Mouse (Mus musculus) c-Kit-positive CD71-positive TER-119-negative erythroid progenitor cells, embryonic 14.5 days (primary cell): ENCODE measurements around the gene Sept14.
A peak's percentile ranks its signal among the peaks of the same experiment; 100 is the strongest.

ENCODE experiments used
- DNase-seq: peaks from one replicate; pipeline ENCODE4 v3.0.0-alpha.2; 2013; ENCODE audit warnings: low read depth

Sept14 gene

GRCm38 (mm10) chr5:129669453-129670035 lies 38.8 kb downstream of the Sept14 start:
- peak; percentile 5 for DNase-seq

GRCm38 (mm10) chr5:129667851-129668250 lies 40.5 kb downstream of the Sept14 start:
- no peak for DNase-seq

GRCm38 (mm10) chr5:129666271-129666909 lies 41.9 kb downstream of the Sept14 start:
- no peak for DNase-seq

- no peak for DNase-seq
These were observed 44.2 kb downstream of the Sept14 start for GRCm38 (mm10) chr5:129664090-129664489.

- DNase-seq = no peak
These were observed 50.4 kb downstream of the Sept14 start for GRCm38 (mm10) chr5:129657931-129658330.

GRCm38 (mm10) chr5:129657016-129657415 lies 51.3 kb downstream of the Sept14 start:
- no peak for DNase-seq

GRCm38 (mm10) chr5:129650858-129651257 lies 57.5 kb downstream of the Sept14 start:
- DNase-seq = no peak
